Mouse (Mus musculus): ENCODE measurements at regions not wholly inside any gene's neighbourhood (a gene's known extent, or its start where the extent isn't known, plus 50 kb on each side); places are given as distances from the start of the nearest gene placed in this dataset.

DNA sequence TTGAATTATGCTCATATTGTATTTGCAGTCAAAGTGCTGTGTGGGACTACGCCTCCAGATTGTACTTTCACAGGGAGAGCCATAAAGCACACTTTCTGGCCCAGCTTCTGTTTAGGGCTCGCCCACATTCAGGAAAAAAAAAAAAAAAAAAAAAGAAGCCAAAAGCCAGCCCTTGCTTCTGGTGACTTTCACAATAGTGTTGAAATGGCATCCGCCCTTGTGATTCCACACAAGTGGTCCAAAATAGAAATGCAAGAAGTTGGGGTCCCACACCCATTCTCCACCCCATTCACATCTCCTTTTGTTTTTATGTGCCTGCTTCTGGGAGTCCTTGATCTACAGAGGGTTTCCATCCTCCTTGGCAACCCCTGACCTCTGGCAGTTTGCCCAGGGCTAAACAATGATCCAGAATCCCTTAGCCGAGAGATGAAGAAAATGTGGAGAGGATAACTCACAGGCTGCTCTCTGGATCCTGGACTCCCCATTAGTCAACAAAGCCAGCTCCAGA is 144.3 kb upstream of the Lyplal1 start:
- Histone ChIP-seq H3K4me2 (ENCODE audit: low read length) (no peak overlapping the region), H3K4me3 (replicated peaks; ENCODE audit: low read length) (no peak overlapping the region), H3K27me3 (replicated peaks; ENCODE audit: control insufficient read depth, insufficient read depth, low read length) (no peaks in the 10 kb centered on the region), H3K9me3 (ENCODE audit: control insufficient read depth, low read length) (no peaks in the 10 kb centered on the region; the same call in 1 of the 2 replicates), H3K4me1 (replicated peaks; ENCODE audit: control insufficient read depth, insufficient read depth, low read length) (peaks cover 8% of the 10 kb centered on the region), H3K36me3 (ENCODE audit: control insufficient read depth, insufficient read depth) (no peaks in the 10 kb centered on the region), H3K9ac (replicated peaks; ENCODE audit: low read depth, low read length) (no peak overlapping the region), H3K27ac (ENCODE audit: low read length) (no peak overlapping the region)
- ATAC-seq = no peak
- whole genome bisulfite sequencing = 30% methylated on average over 4 of the region's 4 CpGs

DNA sequence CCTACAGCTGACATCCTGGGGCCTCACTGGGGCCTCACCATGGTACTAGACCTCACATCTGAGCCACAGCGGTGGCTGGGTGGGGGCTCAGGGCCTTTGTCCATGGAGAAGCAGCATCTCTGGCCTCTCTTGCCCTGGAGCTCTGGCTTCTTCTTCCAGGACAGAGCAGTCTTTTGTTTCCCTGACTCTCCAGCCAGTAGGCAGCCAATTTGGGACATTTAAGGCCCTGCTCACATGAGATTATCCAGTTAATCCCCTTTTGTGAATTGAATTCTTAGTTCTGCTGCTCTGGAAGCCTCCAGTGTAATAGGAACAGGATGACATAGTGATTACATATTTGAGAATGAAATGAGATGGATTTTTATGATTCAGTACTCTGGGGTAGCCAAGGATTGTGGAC is 140.5 kb upstream of the Lyplal1 start:
- ATAC-seq = no peak
- H3K4me2 ChIP-seq (ENCODE audit: low read length) = no peak overlapping the region
- H3K4me1 ChIP-seq (replicated peaks; ENCODE audit: control insufficient read depth, insufficient read depth, low read length) = peaks cover 3% of the 10 kb centered on the region; the same call in 1 of the 2 replicates
- no peaks in the 10 kb centered on the region for H3K27me3 ChIP-seq (replicated peaks; ENCODE audit: control insufficient read depth, insufficient read depth, low read length)
- H3K36me3 ChIP-seq (ENCODE audit: control insufficient read depth, insufficient read depth) = no peaks in the 10 kb centered on the region
- H3K9me3 ChIP-seq (ENCODE audit: control insufficient read depth, low read length) = no peaks in the 10 kb centered on the region
- 33% methylated on average over 1 of the region's 1 CpGs for WGBS
- H3K4me3 ChIP-seq (replicated peaks; ENCODE audit: low read length) = no peak overlapping the region
- no peak overlapping the region for H3K9ac ChIP-seq (replicated peaks; ENCODE audit: low read depth, low read length)
- no peak overlapping the region for H3K27ac ChIP-seq (ENCODE audit: low read length)

DNA sequence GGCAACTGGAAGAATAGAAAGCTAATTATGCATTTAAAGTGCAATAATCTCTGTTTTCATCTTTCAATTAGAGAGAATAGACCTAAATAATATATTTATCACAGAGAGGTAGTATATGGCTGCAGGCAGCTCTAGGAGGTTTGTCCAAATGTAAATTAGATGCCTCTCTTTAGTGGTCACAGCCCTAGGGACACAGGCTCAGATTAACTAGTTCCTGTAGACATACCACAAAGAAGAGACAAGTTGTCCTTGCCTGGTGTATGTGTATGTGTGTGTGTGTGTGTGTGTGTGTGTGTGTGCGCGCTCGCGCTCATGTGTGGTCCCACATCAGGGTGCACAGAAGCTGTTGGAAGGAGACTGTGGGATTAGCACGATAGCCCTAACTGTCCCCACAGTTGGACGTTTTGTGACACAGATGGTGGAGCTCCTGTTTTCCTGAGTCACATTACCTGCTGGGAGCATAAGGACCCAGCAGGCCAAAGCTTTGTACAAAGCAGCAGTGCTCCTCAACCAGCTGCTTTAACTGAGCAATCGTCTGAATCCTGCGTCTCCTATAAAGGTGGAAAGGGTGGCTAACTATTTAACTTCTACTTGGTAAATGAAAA is 138.5 kb upstream of the Lyplal1 start:
- Histone ChIP-seq H3K27me3 (replicated peaks; ENCODE audit: control insufficient read depth, insufficient read depth, low read length) (no peaks in the 10 kb centered on the region), H3K4me2 (ENCODE audit: low read length) (no peak overlapping the region), H3K9me3 (ENCODE audit: control insufficient read depth, low read length) (no peaks in the 10 kb centered on the region), H3K4me3 (replicated peaks; ENCODE audit: low read length) (no peak overlapping the region), H3K36me3 (ENCODE audit: control insufficient read depth, insufficient read depth) (no peaks in the 10 kb centered on the region), H3K27ac (ENCODE audit: low read length) (no peak overlapping the region), H3K4me1 (replicated peaks; ENCODE audit: control insufficient read depth, insufficient read depth, low read length) (no peaks in the 10 kb centered on the region), H3K9ac (replicated peaks; ENCODE audit: low read depth, low read length) (no peak overlapping the region)
- ATAC-seq = no peak
- WGBS = 63% methylated on average over 8 of the region's 8 CpGs

DNA sequence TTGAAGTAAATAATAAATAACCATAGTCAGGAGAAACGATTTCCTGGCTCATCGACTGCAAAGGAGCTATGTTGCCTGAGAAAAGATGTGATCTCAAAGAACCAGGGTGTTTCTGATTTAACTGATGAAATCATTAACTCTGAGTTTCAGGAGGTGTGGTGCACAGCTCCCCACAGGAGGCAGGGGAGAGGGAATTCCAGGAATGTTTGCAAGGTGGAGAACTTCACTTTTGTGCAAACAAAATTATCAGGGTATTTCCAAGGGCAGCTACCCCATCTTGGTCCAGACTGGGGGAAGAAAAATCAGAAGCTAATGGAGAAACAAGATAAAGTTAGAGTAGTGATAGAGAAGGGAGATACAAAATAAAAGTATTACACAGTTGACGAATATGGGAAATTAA is 137.4 kb upstream of the Lyplal1 start:
- H3K4me3 ChIP-seq (replicated peaks; ENCODE audit: low read length) = no peak overlapping the region
- no peak overlapping the region for H3K4me2 ChIP-seq (ENCODE audit: low read length)
- H3K36me3 ChIP-seq (ENCODE audit: control insufficient read depth, insufficient read depth) = no peaks in the 10 kb centered on the region
- no peaks in the 10 kb centered on the region for H3K27me3 ChIP-seq (replicated peaks; ENCODE audit: control insufficient read depth, insufficient read depth, low read length)
- no peaks in the 10 kb centered on the region for H3K9me3 ChIP-seq (ENCODE audit: control insufficient read depth, low read length)
- ATAC-seq = no peak
- WGBS = 73% methylated on average over 3 of the region's 3 CpGs
- no peak overlapping the region for H3K9ac ChIP-seq (replicated peaks; ENCODE audit: low read depth, low read length)
- no peak overlapping the region for H3K27ac ChIP-seq (ENCODE audit: low read length)
- H3K4me1 ChIP-seq (replicated peaks; ENCODE audit: control insufficient read depth, insufficient read depth, low read length) = peaks cover 5% of the 10 kb centered on the region

DNA sequence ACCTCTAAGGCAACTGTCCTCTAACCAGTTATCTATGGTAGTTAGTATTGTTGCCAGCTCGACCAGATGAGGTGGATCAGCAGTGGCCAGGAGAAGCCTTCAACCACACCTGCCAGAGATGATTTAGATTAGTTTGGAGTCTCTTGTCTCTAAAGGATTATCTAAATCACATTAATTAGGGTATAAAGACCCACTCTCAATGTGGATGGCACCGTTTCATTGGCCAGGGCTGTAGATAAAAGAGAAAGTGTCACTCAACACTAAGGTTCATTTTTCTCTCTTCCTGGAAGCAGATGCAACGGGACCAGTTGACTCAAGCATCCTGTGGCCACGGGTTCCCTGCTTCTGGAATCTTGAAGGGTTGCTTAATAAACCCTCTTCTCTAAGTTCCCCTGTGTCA is 135.4 kb upstream of the Lyplal1 start:
- H3K4me1 ChIP-seq (replicated peaks; ENCODE audit: control insufficient read depth, insufficient read depth, low read length) = peaks cover 5% of the 10 kb centered on the region
- no peak overlapping the region for H3K4me3 ChIP-seq (replicated peaks; ENCODE audit: low read length)
- H3K27ac ChIP-seq (ENCODE audit: low read length) = no peak overlapping the region
- H3K9me3 ChIP-seq (ENCODE audit: control insufficient read depth, low read length) = no peaks in the 10 kb centered on the region
- no peak overlapping the region for H3K9ac ChIP-seq (replicated peaks; ENCODE audit: low read depth, low read length)
- no peak overlapping the region for H3K4me2 ChIP-seq (ENCODE audit: low read length)
- 61% methylated on average over 4 of the region's 4 CpGs for WGBS
- ATAC-seq = no peak
- H3K36me3 ChIP-seq (ENCODE audit: control insufficient read depth, insufficient read depth) = no peaks in the 10 kb centered on the region
- H3K27me3 ChIP-seq (replicated peaks; ENCODE audit: control insufficient read depth, insufficient read depth, low read length) = no peaks in the 10 kb centered on the region

DNA sequence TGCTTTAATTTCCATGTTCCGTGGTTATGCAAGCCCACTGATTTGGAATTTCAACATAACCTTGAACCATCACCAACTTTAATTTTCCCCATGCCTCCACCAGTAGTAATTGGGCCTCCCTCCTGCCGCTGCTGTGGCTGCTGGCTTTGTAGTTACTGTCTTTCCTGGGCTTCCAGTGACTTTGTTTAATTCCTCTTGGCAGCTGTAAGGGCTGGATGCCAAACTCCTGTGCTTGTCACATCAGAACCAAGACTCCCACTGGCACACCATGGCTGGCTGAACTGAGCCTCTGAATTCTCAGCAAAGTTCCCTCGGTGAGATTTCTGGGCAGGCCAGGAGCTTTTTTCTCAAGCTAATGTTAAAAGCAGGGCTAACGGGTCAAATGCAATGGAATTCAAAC is 133.2 kb upstream of the Lyplal1 start:
- ATAC-seq = peak; percentile 49; the same call in 1 of the 2 replicates
- H3K27ac ChIP-seq (ENCODE audit: low read length) = no peak overlapping the region

DNA sequence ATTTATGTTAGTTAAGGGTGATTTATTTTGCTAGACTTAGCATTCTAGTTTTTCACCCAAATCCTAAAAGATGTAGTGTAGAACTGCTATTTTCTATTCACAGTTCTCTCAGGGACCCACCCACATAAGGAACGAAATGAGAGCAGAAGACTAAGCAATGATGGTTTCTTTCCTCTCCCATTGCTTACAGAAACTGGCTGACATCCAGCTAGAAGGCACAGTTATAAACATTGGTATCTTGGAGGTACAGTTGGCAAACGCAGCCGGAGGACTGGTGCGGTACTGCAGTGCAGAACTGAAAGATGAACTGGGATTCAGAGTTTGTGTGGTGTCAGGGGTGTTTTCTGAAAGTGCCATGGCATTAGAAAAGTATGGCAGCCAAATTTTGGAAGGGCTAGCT is 132.1 kb upstream of the Lyplal1 start:
- no peak for ATAC-seq
- no peak overlapping the region for H3K4me2 ChIP-seq (ENCODE audit: low read length)
- H3K27ac ChIP-seq (ENCODE audit: low read length) = no peak overlapping the region
- H3K9ac ChIP-seq (replicated peaks; ENCODE audit: low read depth, low read length) = no peak overlapping the region
- no peaks in the 10 kb centered on the region for H3K36me3 ChIP-seq (ENCODE audit: control insufficient read depth, insufficient read depth)
- no peak overlapping the region for H3K4me3 ChIP-seq (replicated peaks; ENCODE audit: low read length)
- H3K27me3 ChIP-seq (replicated peaks; ENCODE audit: control insufficient read depth, insufficient read depth, low read length) = no peaks in the 10 kb centered on the region
- WGBS = 67% methylated on average over 4 of the region's 4 CpGs
- H3K9me3 ChIP-seq (ENCODE audit: control insufficient read depth, low read length) = no peaks in the 10 kb centered on the region
- H3K4me1 ChIP-seq (replicated peaks; ENCODE audit: control insufficient read depth, insufficient read depth, low read length) = peaks cover 5% of the 10 kb centered on the region

More for the DNA sequence above, 133.2 kb upstream of the Lyplal1 start:
- 13% methylated on average over 4 of the region's 4 CpGs for WGBS
- Histone ChIP-seq H3K9ac (replicated peaks; ENCODE audit: low read depth, low read length) (no peak overlapping the region), H3K4me2 (ENCODE audit: low read length) (no peak overlapping the region), H3K27me3 (replicated peaks; ENCODE audit: control insufficient read depth, insufficient read depth, low read length) (no peaks in the 10 kb centered on the region), H3K4me1 (replicated peaks; ENCODE audit: control insufficient read depth, insufficient read depth, low read length) (peaks cover 5% of the 10 kb centered on the region), H3K36me3 (ENCODE audit: control insufficient read depth, insufficient read depth) (no peaks in the 10 kb centered on the region), H3K9me3 (ENCODE audit: control insufficient read depth, low read length) (no peaks in the 10 kb centered on the region), H3K4me3 (replicated peaks; ENCODE audit: low read length) (no peak overlapping the region)

DNA sequence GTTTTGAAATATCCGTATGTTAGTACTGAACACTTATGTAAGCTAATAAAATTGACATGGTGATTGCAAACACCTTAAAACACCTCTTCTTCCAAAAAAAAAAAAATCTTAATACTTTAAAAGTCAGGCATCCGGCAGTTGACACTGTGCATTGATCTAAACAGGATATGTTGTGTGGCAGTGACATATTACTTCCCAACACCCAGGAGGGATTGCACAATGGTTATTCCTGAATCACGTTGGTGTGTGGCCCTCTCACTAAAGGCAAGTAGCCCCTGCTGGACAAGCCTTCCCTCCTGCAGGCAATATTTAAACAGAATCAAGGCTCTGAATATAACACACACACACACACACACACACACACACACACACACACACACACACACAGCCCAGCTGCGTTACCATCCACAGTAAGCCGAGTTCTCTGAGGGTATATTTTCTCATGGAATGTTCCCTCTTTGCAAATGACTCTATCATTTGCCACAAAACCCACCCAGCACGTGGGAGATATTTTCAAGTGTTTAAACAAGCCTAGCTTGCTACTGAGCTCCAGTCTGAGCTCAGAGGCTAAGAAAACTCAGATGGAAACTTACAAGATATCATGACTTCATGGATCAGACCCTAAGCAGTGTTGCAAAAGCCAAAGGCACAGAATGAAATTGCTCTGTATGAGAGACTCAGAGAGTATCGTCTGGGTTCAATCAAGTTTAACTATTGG is 128.8 kb upstream of the Lyplal1 start:
- Histone ChIP-seq H3K36me3 (ENCODE audit: control insufficient read depth, insufficient read depth) (no peaks in the 10 kb centered on the region), H3K27ac (ENCODE audit: low read length) (no peak overlapping the region), H3K4me3 (replicated peaks; ENCODE audit: low read length) (no peak overlapping the region), H3K27me3 (replicated peaks; ENCODE audit: control insufficient read depth, insufficient read depth, low read length) (no peaks in the 10 kb centered on the region), H3K9me3 (ENCODE audit: control insufficient read depth, low read length) (no peaks in the 10 kb centered on the region), H3K4me2 (ENCODE audit: low read length) (no peak overlapping the region), H3K4me1 (replicated peaks; ENCODE audit: control insufficient read depth, insufficient read depth, low read length) (peaks cover 5% of the 10 kb centered on the region), H3K9ac (replicated peaks; ENCODE audit: low read depth, low read length) (no peak overlapping the region)
- no peak for ATAC-seq
- 80% methylated on average over 7 of the region's 7 CpGs for WGBS

DNA sequence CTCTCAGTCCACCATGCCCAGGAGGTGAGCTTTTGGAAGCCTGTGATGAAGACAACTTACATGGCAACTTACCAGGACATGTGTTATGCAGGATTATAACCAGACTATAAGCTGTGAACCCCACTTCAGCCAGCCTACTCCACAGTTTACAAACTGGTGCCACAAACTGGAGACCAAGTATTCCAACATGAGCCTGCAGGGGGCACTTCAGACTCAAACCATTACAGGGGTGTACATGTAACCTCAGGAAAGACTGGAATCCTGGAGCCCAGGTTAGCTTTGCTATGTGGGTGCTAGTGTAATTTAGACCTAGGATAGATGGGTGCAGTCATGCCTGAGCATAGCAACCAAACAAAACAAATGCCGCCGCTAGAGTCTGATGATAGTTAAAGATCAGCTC is 124.0 kb upstream of the Lyplal1 start:
- no peak overlapping the region for H3K9ac ChIP-seq (replicated peaks; ENCODE audit: low read depth, low read length)
- no peak overlapping the region for H3K4me2 ChIP-seq (ENCODE audit: low read length)
- no peaks in the 10 kb centered on the region for H3K27me3 ChIP-seq (replicated peaks; ENCODE audit: control insufficient read depth, insufficient read depth, low read length)
- no peaks in the 10 kb centered on the region for H3K36me3 ChIP-seq (ENCODE audit: control insufficient read depth, insufficient read depth)
- WGBS = 96% methylated on average over 2 of the region's 2 CpGs
- H3K4me1 ChIP-seq (replicated peaks; ENCODE audit: control insufficient read depth, insufficient read depth, low read length) = no peaks in the 10 kb centered on the region
- no peak overlapping the region for H3K4me3 ChIP-seq (replicated peaks; ENCODE audit: low read length)
- no peaks in the 10 kb centered on the region for H3K9me3 ChIP-seq (ENCODE audit: control insufficient read depth, low read length)
- no peak for ATAC-seq
- H3K27ac ChIP-seq (ENCODE audit: low read length) = no peak overlapping the region
